In the genomic region with DNA sequence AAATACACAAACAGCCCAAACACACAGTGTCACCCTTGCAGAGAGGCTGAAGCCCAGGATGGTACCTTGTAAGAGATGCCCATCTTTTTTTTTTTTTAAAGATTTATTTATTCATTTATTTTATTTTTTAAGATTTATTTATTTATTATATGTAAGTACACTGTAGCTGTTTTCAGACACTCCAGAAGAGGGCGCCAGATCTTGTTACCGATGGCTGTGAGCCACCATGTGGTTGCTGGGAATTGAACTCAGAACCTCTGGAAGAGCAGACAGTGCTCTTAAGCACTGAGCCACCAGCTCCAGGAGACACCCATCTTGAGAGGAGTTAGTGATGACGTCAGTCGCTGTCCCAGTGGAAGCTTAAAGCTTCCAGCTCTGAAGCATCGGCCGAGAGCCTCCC, we compare ENCODE assay signal across 8 mouse cellular contexts. TPM values are rescaled to one million over a fixed set of nuclear protein-coding genes. Genes with fewer than 3 reads are reported as not detected.
DNase-seq lines count a peak whose midpoint lies in the region; ATAC-seq and TF ChIP-seq lines count a peak whose summit lies in the region.
"Not testable (repeated sequence)": the region's sequence is repeated elsewhere in the genome, so short reads cannot be mapped to it uniquely, and the experiment has no call there.

No protein-coding gene starts in this region.

- peaks cover 99% of the 10 kb centered on the region for H3K36me3 ChIP-seq in E14TG2a.4 (ENCODE audit: insufficient read depth, low read length)
- H3K36me3 ChIP-seq in heart, adult 2 months (ENCODE audit: control insufficient read depth, insufficient read depth, low read length), result not testable (repeated sequence)
- peaks cover 52% of the 10 kb centered on the region for H3K36me3 ChIP-seq in liver, postnatal 0 days (replicated peaks; ENCODE audit: insufficient read depth, low read length)

- H3K27me3 ChIP-seq in E14TG2a.4 (ENCODE audit: insufficient read depth, low read length); cerebellum, adult 2 months (ENCODE audit: control insufficient read depth, insufficient read depth, low read length); heart, adult 2 months (ENCODE audit: control insufficient read depth, insufficient read depth, low read length); liver, postnatal 0 days (ENCODE audit: insufficient read depth, low read length): not testable (repeated sequence)

- TF ChIP-seq POLR2A in cerebellum, adult 2 months (IDR thresholded peaks at IDR 0.05; ENCODE audit: borderline replicate concordance, insufficient read depth, low read length); heart, adult 2 months (IDR thresholded peaks at IDR 0.05; ENCODE audit: insufficient read depth, low read depth, low read length); olfactory bulb, adult 2 months (IDR thresholded peaks at IDR 0.05; ENCODE audit: insufficient read depth, low read depth, low read length): not testable (repeated sequence)

- H3K9ac ChIP-seq in heart, adult 2 months (ENCODE audit: low read depth, low read length); liver, postnatal 0 days (replicated peaks): not testable (repeated sequence)

- peak; percentile 21 for TF ChIP-seq CTCF in E14TG2a.4 (conservative IDR thresholded peaks at IDR 0.05; ENCODE audit: low read length)
- TF ChIP-seq CTCF in cerebellum, adult 2 months (IDR thresholded peaks at IDR 0.05; ENCODE audit: borderline replicate concordance, insufficient read depth, low read depth, low read length), result 0 out of 2 replicates have a peak, but pooled peaks have one; percentile 10
- TF ChIP-seq CTCF in heart, adult 2 months (IDR thresholded peaks at IDR 0.05), result peak; percentile 71
- TF ChIP-seq CTCF in liver, postnatal 0 days (IDR thresholded peaks at IDR 0.05; ENCODE audit: low read depth), result peak; percentile 38
- TF ChIP-seq CTCF in olfactory bulb, adult 2 months (IDR thresholded peaks at IDR 0.05; ENCODE audit: insufficient read depth, low read depth, low read length), result peak; percentile 12; the same call in 1 of the 2 replicates

- not testable (repeated sequence) for H3K4me2 ChIP-seq in liver, postnatal 0 days (ENCODE audit: low read depth, low read length)

- not testable (repeated sequence) for H3K79me2 ChIP-seq in heart, adult 2 months (replicated peaks; ENCODE audit: control insufficient read depth, insufficient read depth, low read length)

- H3K9me3 ChIP-seq in E14TG2a.4 (ENCODE audit: low read length); liver, postnatal 0 days (ENCODE audit: low read length): not testable (repeated sequence)

- peaks cover 54% of the 10 kb centered on the region for H3K4me1 ChIP-seq in E14TG2a.4 (replicated peaks; ENCODE audit: low read depth, low read length)
- H3K4me1 ChIP-seq in cerebellum, adult 2 months (ENCODE audit: control insufficient read depth, insufficient read depth, low read length); heart, adult 2 months (ENCODE audit: control insufficient read depth, insufficient read depth, low read length); olfactory bulb, adult 2 months (ENCODE audit: control insufficient read depth, insufficient read depth, low read length): not testable (repeated sequence)
- peaks cover 13% of the 10 kb centered on the region; the same call in 1 of the 2 replicates for H3K4me1 ChIP-seq in liver, postnatal 0 days (ENCODE audit: insufficient read depth)

- TF ChIP-seq EP300 in heart, adult 2 months (IDR thresholded peaks at IDR 0.05; ENCODE audit: insufficient read depth, low read depth, low read length); liver, postnatal 0 days (IDR thresholded peaks at IDR 0.05; ENCODE audit: low read depth): not testable (repeated sequence)

- peak; percentile 47 for DNase-seq in ZHBTc4 (ENCODE audit: low read depth, low spot score)
- DNase-seq in cerebellum, adult 2 months; heart, adult 2 months; liver, postnatal 0 days: not testable (repeated sequence)
- DNase-seq in kidney, postnatal 10 days, result peak; percentile 57
- DNase-seq in thymus, postnatal 4 days, result peak; percentile 67

- H3K4me3 ChIP-seq in E14TG2a.4 (replicated peaks; ENCODE audit: low read length); cerebellum, adult 2 months (replicated peaks; ENCODE audit: insufficient read depth, low read depth, low read length); heart, adult 2 months; liver, postnatal 0 days (ENCODE audit: low read depth, low read length); olfactory bulb, adult 2 months (ENCODE audit: insufficient read depth, low read depth, low read length): not testable (repeated sequence)

- not testable (repeated sequence) for H3K27ac ChIP-seq in cerebellum, adult 2 months (ENCODE audit: insufficient read depth, low read length); heart, adult 2 months; liver, postnatal 0 days (ENCODE audit: low read depth); olfactory bulb, adult 2 months (ENCODE audit: insufficient read depth, low read depth, low read length)

- intact Hi-C loops in heart, adult 2 months (cut with DNase I), result not testable (repeated sequence)

- WGBS in cerebellum, adult 2 months, result 77% methylated on average over 6 of the region's 6 CpGs
- WGBS in heart, adult 2 months, result 76% methylated on average over 6 of the region's 6 CpGs
- WGBS in liver, postnatal 0 days (ENCODE audit: insufficient replicate concordance), result 80% methylated on average over 6 of the region's 6 CpGs
- WGBS in olfactory bulb, adult 2 months, result 80% methylated on average over 6 of the region's 6 CpGs

- not testable (repeated sequence) for ATAC-seq in liver, postnatal 0 days

RNA-seq across cellular contexts. Expression of a gene that starts 26.5 kb away (rescaled TPM):
- 30.0 and 33.9 TPM in 2 replicates for polyA plus RNA-seq in cerebellum, adult 2 months (2012; rRNA removed)
- total RNA-seq in heart, adult 2 months (2021), result 10 to 100 TPM; 29.0 to 30.9 TPM
- polyA plus RNA-seq in heart, adult 2 months (2012; rRNA removed), result 16.0 and 32.3 TPM in 2 replicates
- 9.2 and 9.8 TPM in 2 replicates for polyA plus RNA-seq in liver, postnatal 0 days (2015; fragmentation: Nextera tagmentation; extraction: Ambion mirVana)
- polyA plus RNA-seq in olfactory bulb, adult 2 months (2012; ENCODE audit: insufficient read depth, insufficient read length, low replicate concordance, missing spikeins), result not detected in 2 replicates

RNA-seq across cellular contexts. Expression of a gene that starts 36.8 kb away (rescaled TPM):
- 310 and 320 TPM in 2 replicates for polyA plus RNA-seq in cerebellum, adult 2 months (2012; rRNA removed)
- total RNA-seq in heart, adult 2 months (2021), result 10 to 100 TPM; 49.0 to 53.6 TPM
- polyA plus RNA-seq in heart, adult 2 months (2012; rRNA removed), result 40.3 and 46.1 TPM in 2 replicates
- 4.1 and 4.5 TPM in 2 replicates for polyA plus RNA-seq in liver, postnatal 0 days (2015; fragmentation: Nextera tagmentation; extraction: Ambion mirVana)
- 346 and 1,096 TPM in 2 replicates for polyA plus RNA-seq in olfactory bulb, adult 2 months (2012; ENCODE audit: insufficient read depth, insufficient read length, low replicate concordance, missing spikeins)

Comparison
In these comparisons a context has a peak if more than half of its experiments do, and no peak if none do; other contexts are left out.
1. CTCF ChIP-seq: peak in every context shown above with its lines; median percentile 71 in heart, adult 2 months; 38 in liver, postnatal 0 days; 21 in E14TG2a.4; 12 in olfactory bulb, adult 2 months; 10 in cerebellum, adult 2 months.